Mouse (Mus musculus) MEL (cell line): ENCODE results near the gene Fbxo2. TPM values are rescaled to one million over a fixed set of nuclear protein-coding genes. Genes with fewer than 3 reads are reported as not detected.

Experiments
- DNase-seq: peaks from one replicate; pipeline ENCODE4 v3.0.0; 2011; ENCODE audit warnings: low read depth, low spot score
- H3K27ac ChIP-seq: 2 replicates; pipeline ENCODE4 v1.5.1; 2012; ENCODE audit warnings: low read depth, mild to moderate bottlenecking, control low read depth, low read length, moderate library complexity; ENCODE audit not compliant: control insufficient read depth
- H3K27me3 ChIP-seq, 2 experiments: fragments of 150-350 bp in 1 of 2; sonication (generic) in 1 of 2; 2 replicates each; pipeline ENCODE4 v1.6.1; 2012; ENCODE audit warnings: low read length in 2 of 2, mild to moderate bottlenecking in 2 of 2, improper control_type of control experiment in 1 of 2, moderate library complexity in 1 of 2; ENCODE audit not compliant: insufficient read depth in 2 of 2, control insufficient read depth in 1 of 2
- H3K36me3 ChIP-seq, 2 experiments: 2 replicates each; pipeline ENCODE4 v1.6.1; 2012 to 2014; ENCODE audit warnings: low read length in 2 of 2, improper control_type of control experiment in 1 of 2, inconsistent platforms in 1 of 2, mild to moderate bottlenecking in 1 of 2; ENCODE audit not compliant: insufficient read depth in 2 of 2, control insufficient read depth in 1 of 2
- H3K4me1 ChIP-seq, 2 experiments: fragments of 150-350 bp in 1 of 2; sonication (generic) in 1 of 2; 2 replicates each; pipeline ENCODE4 v1.6.1; 2012; ENCODE audit warnings: low read length in 2 of 2, improper control_type of control experiment in 1 of 2, mild to moderate bottlenecking in 1 of 2; ENCODE audit not compliant: insufficient read depth in 2 of 2, control insufficient read depth in 1 of 2
- H3K4me3 ChIP-seq, 2 experiments: fragments of 150-350 bp in 1 of 2; sonication (generic) in 1 of 2; 2 replicates each; pipeline ENCODE4 v1.5.1; 2012; ENCODE audit warnings: low read depth in 2 of 2, low read length in 2 of 2, mild to moderate bottlenecking in 2 of 2, moderate library complexity in 2 of 2, control low read depth in 1 of 2, improper control_type of control experiment in 1 of 2; ENCODE audit not compliant: control insufficient read depth in 1 of 2, insufficient read depth in 1 of 2
- H3K79me2 ChIP-seq: 2 replicates; pipeline ENCODE4 v1.6.1; 2012; ENCODE audit warnings: mild to moderate bottlenecking, low read length, moderate library complexity; ENCODE audit not compliant: control insufficient read depth, poor library complexity, insufficient read depth
- H3K9ac ChIP-seq: 2 replicates; pipeline ENCODE4 v1.6.1; 2012; ENCODE audit warnings: low read depth, mild to moderate bottlenecking, control low read depth, low read length, moderate library complexity; ENCODE audit not compliant: control insufficient read depth, poor library complexity, severe bottlenecking
- H3K9me3 ChIP-seq: fragments of 150-350 bp; sonication (generic); replicated peaks from 2 replicates; pipeline ENCODE4 v1.6.1; 2012; ENCODE audit warnings: mild to moderate bottlenecking, low read length, improper control_type of control experiment, moderate library complexity; ENCODE audit not compliant: insufficient read depth
- CHD2 ChIP-seq: IDR thresholded peaks from 2 replicates; pipeline ENCODE4 v1.6.1; 2011; ENCODE audit warnings: low read length, improper control_type of control experiment
- CTCF ChIP-seq, 3 experiments: IDR thresholded peaks in 2 of 3; conservative IDR thresholded peaks in 1 of 3; 2 replicates each; pipeline ENCODE4 v1.5.1; 2011 to 2012; ENCODE audit warnings: low read length in 3 of 3, low read depth in 2 of 3, mild to moderate bottlenecking in 2 of 3, improper control_type of control experiment in 1 of 3, inconsistent platforms in 1 of 3, mixed read lengths in 1 of 3, moderate library complexity in 1 of 3; ENCODE audit not compliant: control insufficient read depth in 1 of 3, insufficient read depth in 1 of 3, poor library complexity in 1 of 3, severe bottlenecking in 1 of 3
- ELF1 ChIP-seq: IDR thresholded peaks from 2 replicates; pipeline ENCODE4 v1.6.1; 2014; ENCODE audit warnings: low read depth, mild to moderate bottlenecking, inconsistent platforms, low read length, improper control_type of control experiment, moderate library complexity
- EP300 ChIP-seq, 2 experiments: IDR thresholded peaks; 2 replicates each; pipeline ENCODE4 v1.6.1; 2011; ENCODE audit warnings: improper control_type of control experiment in 2 of 2, low read length in 2 of 2, low read depth in 1 of 2, mild to moderate bottlenecking in 1 of 2
- GABPA ChIP-seq: IDR thresholded peaks from 2 replicates; pipeline ENCODE4 v1.6.1; 2012; ENCODE audit warnings: low read depth, mild to moderate bottlenecking, inconsistent platforms, low read length, improper control_type of control experiment, moderate library complexity
- GATA1 ChIP-seq: IDR thresholded peaks from 2 replicates; pipeline ENCODE4 v1.6.1; 2011; ENCODE audit warnings: low read depth, low read length, improper control_type of control experiment
- HCFC1 ChIP-seq: IDR thresholded peaks from 2 replicates; pipeline ENCODE4 v1.6.1; 2012; ENCODE audit warnings: low read depth, mild to moderate bottlenecking, inconsistent platforms, low read length, improper control_type of control experiment, moderate library complexity
- MAX ChIP-seq: IDR thresholded peaks from 2 replicates; pipeline ENCODE4 v1.6.1; 2011; ENCODE audit warnings: low read length, improper control_type of control experiment
- MEF2A ChIP-seq: IDR thresholded peaks from 2 replicates; pipeline ENCODE4 v1.6.1; 2014; ENCODE audit warnings: low read depth, mild to moderate bottlenecking, inconsistent platforms, low read length, improper control_type of control experiment; ENCODE audit not compliant: poor library complexity, insufficient replicate concordance, severe bottlenecking; ENCODE audit errors: extremely low read depth
- MXI1 ChIP-seq: IDR thresholded peaks from 2 replicates; pipeline ENCODE4 v1.6.1; 2011; ENCODE audit warnings: mild to moderate bottlenecking, low read depth, low read length, improper control_type of control experiment
- MYB ChIP-seq: IDR thresholded peaks from 2 replicates; pipeline ENCODE4 v1.6.1; 2011; ENCODE audit warnings: mild to moderate bottlenecking, low read depth, low read length, improper control_type of control experiment
- NRF1 ChIP-seq: IDR thresholded peaks from 2 replicates; pipeline ENCODE4 v1.6.1; 2014; ENCODE audit warnings: low read depth, mild to moderate bottlenecking, inconsistent platforms, low read length, improper control_type of control experiment, moderate library complexity; ENCODE audit not compliant: poor library complexity, insufficient read depth, severe bottlenecking
- POLR2AphosphoS2 ChIP-seq: IDR thresholded peaks from 2 replicates; pipeline ENCODE4 v1.6.1; 2011; ENCODE audit warnings: low read length, improper control_type of control experiment
- RCOR1 ChIP-seq: IDR thresholded peaks from 2 replicates; pipeline ENCODE4 v1.6.1; 2012; ENCODE audit warnings: low read depth, mild to moderate bottlenecking, inconsistent platforms, low read length, improper control_type of control experiment
- SMC3 ChIP-seq: IDR thresholded peaks from 2 replicates; pipeline ENCODE4 v1.6.1; 2011; ENCODE audit warnings: low read depth, low read length, improper control_type of control experiment
- TAL1 ChIP-seq: IDR thresholded peaks from 2 replicates; pipeline ENCODE4 v1.6.1; 2012; ENCODE audit warnings: mild to moderate bottlenecking, inconsistent platforms, low read length, moderate library complexity, mixed read lengths
- TBP ChIP-seq: IDR thresholded peaks from 2 replicates; pipeline ENCODE4 v1.8.0; 2011; ENCODE audit warnings: low read depth, low read length, improper control_type of control experiment
- TCF12 ChIP-seq: IDR thresholded peaks from 2 replicates; pipeline ENCODE4 v1.6.1; 2014; ENCODE audit warnings: low read depth, mild to moderate bottlenecking, inconsistent platforms, low read length, improper control_type of control experiment, moderate library complexity
- USF2 ChIP-seq, 2 experiments: IDR thresholded peaks; 2 replicates each; pipeline ENCODE4 v1.6.1; 2011 to 2012; ENCODE audit warnings: improper control_type of control experiment in 2 of 2, low read length in 2 of 2, borderline replicate concordance in 1 of 2, inconsistent platforms in 1 of 2, low read depth in 1 of 2, mild to moderate bottlenecking in 1 of 2; ENCODE audit not compliant: insufficient read depth in 1 of 2
- ZKSCAN1 ChIP-seq: IDR thresholded peaks from 2 replicates; pipeline ENCODE4 v1.6.1; 2012; ENCODE audit warnings: low read depth, mild to moderate bottlenecking, inconsistent platforms, low read length, improper control_type of control experiment, moderate library complexity
- ZMIZ1 ChIP-seq: IDR thresholded peaks from 2 replicates; pipeline ENCODE4 v1.6.1; 2012; ENCODE audit warnings: low read depth, mild to moderate bottlenecking, inconsistent platforms, low read length, improper control_type of control experiment, moderate library complexity
- ZNF384 ChIP-seq: IDR thresholded peaks from 2 replicates; pipeline ENCODE4 v1.6.1; 2012; ENCODE audit warnings: low read depth, mild to moderate bottlenecking, inconsistent platforms, low read length, improper control_type of control experiment
- polyA plus RNA-seq, 2 experiments: library from polyadenylated mRNA; stranded (reverse) in 1 of 2; unstranded in 1 of 2; fragments of >175 nt in 1 of 2; fragments of >200 nt in 1 of 2; gene quantifications; 2 replicates each; pipeline versions ENCODE4 v1.2.1 to v1.2.4; 2012; ENCODE audit warnings: low replicate concordance in 2 of 2, low read depth in 1 of 2; ENCODE audit not compliant: insufficient read length in 2 of 2, insufficient read depth in 1 of 2, missing spikeins in 1 of 2
- total RNA-seq: library from RNA; depleted of rRNA; stranded (reverse); fragments of 300-350 nt; gene quantifications from 2 replicates; pipeline ENCODE4 v1.2.3, GENCODE M21; 2012

The Fbxo2 gene
- total and polyA plus RNA-seq, 3 experiments = 0.35 to 2.7 TPM; not detected in 1

DNA sequence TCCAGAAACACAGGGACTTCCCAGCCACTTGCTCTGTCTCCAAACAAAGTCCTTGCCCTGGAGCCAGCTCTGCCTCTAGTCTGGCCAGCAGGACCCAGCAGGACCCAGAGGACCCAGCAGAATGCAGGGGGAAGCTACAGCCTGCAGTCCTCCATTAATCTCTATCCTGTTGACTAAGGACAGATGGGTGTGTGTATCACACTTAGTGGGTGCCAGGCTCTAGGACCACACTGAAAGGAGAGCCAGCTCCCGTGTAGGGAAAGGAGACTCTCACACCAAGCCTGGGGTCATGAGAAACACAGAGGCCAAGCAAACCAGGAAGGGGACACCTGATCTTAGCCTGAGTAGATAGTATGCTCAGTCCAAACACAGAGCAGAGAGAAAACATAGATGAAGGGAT lies 32.2 kb upstream of the Fbxo2 start:
- no peak overlapping the region for H3K9ac ChIP-seq
- TF ChIP-seq SMC3 (no peak), TBP (no peak), NRF1 (no peak), HCFC1 (no peak), ELF1 (no peak), POLR2AphosphoS2 (no peak), EP300 (IDR thresholded peaks at IDR 0.05; ENCODE audit: low read depth in 1 of 2, low read length in 2 of 2) (no peak), MXI1 (no peak), ZNF384 (no peak), TAL1 (no peak), MEF2A (no peak), GABPA (no peak)
- H3K9me3 ChIP-seq = no peaks in the 10 kb centered on the region
- peaks cover 0 to 3% of the 10 kb centered on the region in 2 experiments; a peak in 3 of 4 replicates for H3K27me3 ChIP-seq
- H3K4me1 ChIP-seq = no peaks in the 10 kb centered on the region
- H3K79me2 ChIP-seq = no peaks in the 10 kb centered on the region
- no peak overlapping the region for H3K27ac ChIP-seq
- DNase-seq = no peak
- no peaks in the 10 kb centered on the region for H3K36me3 ChIP-seq
- no peak overlapping the region for H3K4me3 ChIP-seq

DNA sequence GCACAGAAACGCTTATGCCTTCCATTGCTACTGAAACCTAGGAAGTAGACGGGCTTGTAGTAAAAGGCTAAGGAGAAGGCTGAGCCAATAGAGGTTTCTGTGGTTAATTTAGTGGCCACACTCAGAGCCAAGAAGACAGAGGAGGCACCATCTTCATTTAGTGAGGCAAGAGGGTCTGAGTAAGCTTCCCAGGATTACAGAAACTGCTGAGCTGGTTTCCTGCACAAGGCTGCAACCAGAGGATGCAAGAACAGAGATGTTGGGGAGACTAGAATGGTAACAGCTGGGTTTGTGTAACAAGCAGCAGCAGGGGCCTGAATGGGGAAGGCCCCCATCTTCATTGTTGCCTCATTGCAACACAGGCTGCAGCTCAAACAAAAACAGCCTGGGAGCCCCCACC lies 31.7 kb upstream of the Fbxo2 start:
- no peaks in the 10 kb centered on the region for H3K9me3 ChIP-seq

More for the DNA sequence above, 31.7 kb upstream of the Fbxo2 start:
- no peaks in the 10 kb centered on the region; a peak in 2 of 4 replicates for H3K27me3 ChIP-seq
- H3K36me3 ChIP-seq = no peaks in the 10 kb centered on the region
- no peak for TF ChIP-seq CTCF (IDR thresholded peaks at IDR 0.05 in 2 of 3, conservative IDR thresholded peaks at IDR 0.05 in 1 of 3; ENCODE audit: control insufficient read depth in 1 of 3, insufficient read depth in 1 of 3, low read depth in 2 of 3, low read length in 3 of 3, poor library complexity in 1 of 3, severe bottlenecking in 1 of 3)
- no peak for TF ChIP-seq TAL1
- TF ChIP-seq GATA1 = no peak
- TF ChIP-seq CHD2 = no peak
- TF ChIP-seq MAX = no peak
- TF ChIP-seq MYB = no peak
- no peak for TF ChIP-seq TCF12
- no peak for TF ChIP-seq HCFC1
- TF ChIP-seq ZKSCAN1 = no peak
- no peak for TF ChIP-seq USF2 (IDR thresholded peaks at IDR 0.05; ENCODE audit: borderline replicate concordance in 1 of 2, insufficient read depth in 1 of 2, low read depth in 1 of 2, low read length in 2 of 2)
- TF ChIP-seq ELF1 = no peak
- no peak for TF ChIP-seq ZMIZ1
- TF ChIP-seq MXI1 = no peak
- TF ChIP-seq NRF1 = no peak
- TF ChIP-seq RCOR1 = no peak
- H3K79me2 ChIP-seq = no peaks in the 10 kb centered on the region
- H3K4me3 ChIP-seq = no peak overlapping the region
- no peaks in the 10 kb centered on the region for H3K4me1 ChIP-seq
- no peak for DNase-seq
- H3K27ac ChIP-seq = no peak overlapping the region
- H3K9ac ChIP-seq = no peak overlapping the region
